Mouse (Mus musculus) embryonic facial prominence, embryonic 15.5 days (tissue): ENCODE measurements around the gene Mtr. TPM values are rescaled to one million over a fixed set of nuclear protein-coding genes. Genes with fewer than 3 reads are reported as not detected.

Experiments used
- ATAC-seq: fragments of 200-750 bp; cut with Nextera tagmentation; 2 replicates; pipeline ENCODE4 v1.8.0; 2017; ENCODE audit warnings: low read depth, moderate TSS enrichment; ENCODE audit not compliant: insufficient number of reproducible peaks, low FRiP score, low TSS enrichment
- H3K27ac ChIP-seq: fragments of 300-500 bp; sonication (generic); replicated peaks from 2 replicates; pipeline ENCODE4 v1.5.1; 2015; ENCODE audit warnings: mild to moderate bottlenecking, inconsistent platforms
- H3K27me3 ChIP-seq: fragments of 300-500 bp; sonication (generic); 2 replicates; pipeline ENCODE4 v1.6.1; 2015; ENCODE audit warnings: inconsistent platforms
- H3K36me3 ChIP-seq: fragments of 300-500 bp; sonication (generic); 2 replicates; pipeline ENCODE4 v1.6.1; 2015; ENCODE audit warnings: mild to moderate bottlenecking, inconsistent platforms
- H3K4me1 ChIP-seq: fragments of 300-500 bp; sonication (generic); 2 replicates; pipeline ENCODE4 v1.6.1; 2015; ENCODE audit warnings: inconsistent platforms
- H3K4me2 ChIP-seq: fragments of 300-500 bp; sonication (generic); replicated peaks from 2 replicates; pipeline ENCODE4 v1.6.1; 2015; ENCODE audit warnings: mild to moderate bottlenecking, inconsistent platforms
- H3K4me3 ChIP-seq: fragments of 300-500 bp; sonication (generic); replicated peaks from 2 replicates; pipeline ENCODE4 v1.5.1; 2015; ENCODE audit warnings: mild to moderate bottlenecking, inconsistent platforms
- H3K9ac ChIP-seq: fragments of 300-500 bp; sonication (generic); 2 replicates; pipeline ENCODE4 v1.6.1; 2015; ENCODE audit warnings: inconsistent platforms
- H3K9me3 ChIP-seq: fragments of 300-500 bp; sonication (generic); replicated peaks from 2 replicates; pipeline ENCODE4 v1.6.1; 2016; ENCODE audit warnings: inconsistent platforms
- WGBS: fragments of 180-500 bp; shearing (Covaris S2); methylation state at CpG from one replicate; pipeline ENCODE4 v1.1.7; 2015; 5-methylcytosine and 5-hydroxymethylcytosine counted together
- polyA plus RNA-seq: library from polyadenylated mRNA; unstranded; fragments of >200 nt; fragmentation: Nextera tagmentation; extraction: Ambion mirVana; gene quantifications from 2 replicates; pipeline ENCODE4 v1.2.1, GENCODE M21; 2015

The Mtr gene
- polyA plus RNA-seq, result 12.4 and 14.5 TPM in 2 replicates

DNA sequence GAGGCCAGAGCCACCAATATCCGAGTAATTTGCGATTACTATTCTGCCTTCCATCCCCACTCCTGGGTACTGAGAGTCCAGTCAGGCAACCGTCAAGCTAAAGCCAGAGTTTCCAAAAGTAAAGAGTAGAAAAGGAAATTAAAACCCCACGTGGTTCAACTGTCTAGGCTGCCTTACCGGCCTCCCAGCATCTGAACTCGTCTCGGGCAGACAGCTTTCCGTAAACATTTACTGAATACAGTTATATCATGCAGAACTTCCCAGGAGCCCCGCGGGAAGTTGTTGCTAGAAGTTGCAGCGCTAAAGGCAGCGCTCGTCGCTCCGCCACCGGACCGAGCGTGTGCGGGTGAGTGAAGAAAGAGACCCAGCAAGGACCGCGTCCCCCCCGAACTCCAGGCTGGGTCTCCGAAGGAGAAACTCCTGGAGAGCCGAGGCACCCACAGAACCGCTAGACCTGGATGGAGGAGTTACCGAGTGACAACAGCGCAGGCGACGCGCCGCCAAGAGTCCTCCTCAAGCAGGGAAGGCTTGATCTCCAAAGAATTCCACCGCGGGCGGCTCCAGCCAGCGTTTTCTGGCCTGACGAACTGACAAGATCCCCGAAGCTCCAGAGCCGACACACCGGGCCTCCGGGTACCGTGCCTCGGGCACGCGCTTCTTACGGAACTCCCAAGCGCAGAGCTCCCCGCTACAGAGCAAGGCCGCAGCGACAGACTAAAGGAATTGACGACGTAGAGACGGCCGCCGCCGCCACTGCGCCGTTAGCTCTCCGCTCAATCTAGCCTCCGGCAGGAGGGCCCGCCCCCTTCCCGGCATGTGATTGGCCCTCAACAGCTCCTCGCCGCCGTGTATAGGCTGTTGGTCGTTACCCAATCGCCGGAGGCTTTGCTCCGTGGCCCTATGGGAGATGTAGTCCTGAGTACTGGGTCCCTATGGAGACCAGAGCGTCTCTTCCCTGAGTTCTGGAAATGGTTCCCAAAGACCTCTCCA lies at the start of gene Mtr:
TSS of gene Mtr (minus strand) at position 723 of the 990 bp plus-strand sequence.
- under 1% methylated on average over 69 of the region's 69 CpGs for WGBS
- Histone ChIP-seq H3K4me1 (peaks cover 9% of the 10 kb centered on the region; the same call in 1 of the 2 replicates), H3K4me2 (peak within 1 kb of the TSS; percentile 56)

DNA sequence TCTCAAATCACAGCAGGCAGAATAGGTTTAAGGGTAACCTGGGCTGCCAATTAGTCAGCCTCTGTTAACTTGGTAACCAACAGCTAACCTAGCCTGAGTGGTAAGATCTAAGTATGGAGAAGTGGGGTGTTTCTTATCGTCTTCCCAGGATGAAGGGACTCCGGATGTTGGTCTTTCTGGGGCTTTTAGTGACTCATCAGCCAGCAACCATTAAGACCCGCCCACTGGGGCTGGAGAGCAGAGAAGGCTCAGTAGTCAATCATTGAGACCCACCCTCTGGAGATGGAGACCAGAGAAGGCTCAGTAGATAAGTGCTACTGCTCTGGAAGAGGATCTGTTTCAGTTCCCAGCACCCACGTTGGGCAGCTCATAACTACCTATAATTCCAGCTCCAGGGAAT lies 49.4 kb upstream of the Mtr start:
- no peak overlapping the region for H3K4me2 ChIP-seq
- ATAC-seq, result no peak
- no peak overlapping the region for H3K27ac ChIP-seq
- 67% methylated on average over 4 of the region's 4 CpGs for WGBS
- no peaks in the 10 kb centered on the region for H3K4me1 ChIP-seq
- H3K36me3 ChIP-seq, result no peaks in the 10 kb centered on the region
- H3K27me3 ChIP-seq, result no peaks in the 10 kb centered on the region
- H3K9ac ChIP-seq, result no peak overlapping the region
- H3K9me3 ChIP-seq, result no peaks in the 10 kb centered on the region
- H3K4me3 ChIP-seq, result no peak overlapping the region

More for the DNA sequence above, at the start of gene Mtr:
- Histone ChIP-seq H3K9me3 (no peaks in the 10 kb centered on the region), H3K36me3 (0 out of 2 replicates have a peak, but pooled peaks cover 4% of the 10 kb centered on the region), H3K27ac (peak within 1 kb of the TSS; percentile 93), H3K9ac (peak within 1 kb of the TSS; percentile 69), H3K27me3 (no peaks in the 10 kb centered on the region), H3K4me3 (peak within 1 kb of the TSS; percentile 67)
- peak; percentile 99 for ATAC-seq

DNA sequence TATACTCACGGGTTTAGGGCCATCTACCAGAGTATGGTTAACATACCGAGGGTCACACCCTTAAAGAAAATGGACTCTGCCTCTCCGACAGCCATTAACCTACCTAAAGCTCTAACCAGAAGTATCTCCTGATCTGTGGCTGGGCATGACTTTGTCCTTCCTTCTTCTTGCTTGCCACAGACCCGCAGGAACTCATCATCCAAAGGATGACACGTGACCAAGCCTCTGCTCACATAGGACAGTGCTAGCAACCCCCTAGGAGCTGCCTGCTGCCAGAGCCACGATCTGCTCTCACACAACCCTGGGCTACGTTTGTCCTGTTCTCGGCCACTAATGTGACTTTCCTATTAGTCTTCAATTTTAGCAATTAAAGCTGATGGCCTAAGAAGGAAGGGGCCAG lies 47.6 kb upstream of the Mtr start:
- 84% methylated on average over 8 of the region's 8 CpGs for WGBS
- H3K9ac ChIP-seq, result no peak overlapping the region
- no peak overlapping the region for H3K27ac ChIP-seq
- no peak overlapping the region for H3K4me3 ChIP-seq
- no peak overlapping the region for H3K4me2 ChIP-seq
- ATAC-seq, result no peak
- H3K9me3 ChIP-seq, result no peaks in the 10 kb centered on the region
- H3K36me3 ChIP-seq, result no peaks in the 10 kb centered on the region
- no peaks in the 10 kb centered on the region for H3K27me3 ChIP-seq
- no peaks in the 10 kb centered on the region for H3K4me1 ChIP-seq

DNA sequence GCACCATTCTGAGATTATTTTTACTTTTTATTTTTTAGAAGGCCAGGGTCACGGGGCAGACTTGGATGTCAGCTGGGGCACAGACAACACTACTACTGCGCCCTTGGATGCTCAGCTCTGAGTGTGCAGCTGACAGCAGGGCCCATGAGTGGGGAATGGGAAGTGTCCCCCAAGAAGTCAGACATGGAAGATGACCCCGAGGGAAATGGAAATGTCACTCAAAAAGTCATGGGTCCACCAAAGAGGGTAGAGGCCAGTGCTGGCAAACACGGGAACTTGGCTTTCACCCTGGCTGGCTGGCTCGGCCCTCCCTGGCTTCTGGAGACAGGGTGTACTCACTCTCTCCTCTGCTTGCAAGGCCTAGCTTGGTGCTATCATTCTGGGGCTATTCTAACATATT lies 47.1 kb upstream of the Mtr start:
- H3K9me3 ChIP-seq, result no peaks in the 10 kb centered on the region
- no peak overlapping the region for H3K27ac ChIP-seq
- no peaks in the 10 kb centered on the region for H3K4me1 ChIP-seq
- H3K4me2 ChIP-seq, result no peak overlapping the region
- WGBS, result 83% methylated on average over 5 of the region's 5 CpGs
- ATAC-seq, result no peak
- H3K27me3 ChIP-seq, result no peaks in the 10 kb centered on the region
- no peak overlapping the region for H3K4me3 ChIP-seq
- no peak overlapping the region for H3K9ac ChIP-seq
- no peaks in the 10 kb centered on the region for H3K36me3 ChIP-seq

DNA sequence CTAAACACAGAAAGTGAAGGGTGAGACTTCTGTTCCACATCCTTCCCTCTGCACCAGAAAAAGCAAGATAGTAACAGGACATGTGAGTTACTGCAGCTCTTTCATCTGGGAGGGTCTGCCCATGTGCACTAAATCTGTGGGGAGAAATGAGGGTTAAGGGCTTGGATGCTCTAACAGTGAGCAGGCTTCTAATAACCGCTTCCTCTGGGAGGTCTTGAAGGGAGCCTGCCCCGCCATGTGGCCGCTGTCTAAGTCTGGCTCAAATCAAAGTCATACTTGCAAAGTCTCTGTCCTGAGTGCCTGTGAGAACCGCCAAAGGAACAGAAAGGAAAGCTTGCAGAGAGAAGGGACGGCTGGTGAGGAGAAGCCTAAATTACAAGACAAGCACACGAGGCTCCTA lies 39.9 kb upstream of the Mtr start:
- ATAC-seq, result no peak

DNA sequence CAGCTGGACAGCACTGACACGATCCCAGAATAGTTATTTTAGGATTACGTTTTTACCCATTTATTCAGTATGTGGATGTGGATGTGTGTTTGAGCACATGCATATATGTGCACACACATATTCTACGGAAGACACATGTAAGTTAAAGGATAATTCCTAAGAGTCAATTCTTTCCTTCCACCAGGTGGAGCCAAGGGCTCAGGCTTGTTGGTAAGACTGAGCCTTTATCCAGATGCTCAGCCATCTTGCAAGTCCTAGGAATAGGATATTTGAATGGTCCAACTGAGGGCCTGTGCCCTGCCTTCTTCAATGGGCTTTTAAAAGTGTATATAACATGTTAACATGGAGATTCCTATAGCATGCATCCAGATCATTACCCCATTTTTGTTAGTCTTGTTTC lies 38.8 kb upstream of the Mtr start:
- 80% methylated on average over 3 of the region's 3 CpGs for WGBS
- ATAC-seq, result no peak

More for the DNA sequence above, 39.9 kb upstream of the Mtr start:
- no peaks in the 10 kb centered on the region for H3K36me3 ChIP-seq
- WGBS, result 43% methylated on average over 6 of the region's 6 CpGs
- no peak overlapping the region for H3K4me2 ChIP-seq
- H3K9ac ChIP-seq, result no peak overlapping the region
- H3K27me3 ChIP-seq, result no peaks in the 10 kb centered on the region
- no peaks in the 10 kb centered on the region for H3K9me3 ChIP-seq
- H3K4me3 ChIP-seq, result no peak overlapping the region
- no peak overlapping the region for H3K27ac ChIP-seq
- H3K4me1 ChIP-seq, result no peaks in the 10 kb centered on the region

DNA sequence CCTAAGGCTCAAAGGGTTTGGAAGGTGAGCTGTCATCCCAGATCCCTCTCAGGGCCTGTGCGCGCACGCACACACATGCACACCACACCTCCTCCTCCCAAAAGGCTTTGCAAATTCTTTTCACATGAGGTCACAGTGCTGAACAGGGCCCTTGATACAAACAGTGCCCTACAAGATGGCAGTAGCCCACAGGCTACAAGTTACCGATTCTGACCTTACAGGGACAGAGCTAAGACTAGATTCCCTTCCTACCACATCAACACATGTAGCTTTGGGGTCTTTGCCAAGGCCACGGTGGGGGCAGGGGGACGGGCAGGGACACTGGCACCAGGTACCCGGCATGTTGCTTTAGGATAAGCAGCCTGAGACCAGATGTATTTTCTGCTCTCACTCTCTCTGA lies 35.9 kb upstream of the Mtr start:
- H3K9me3 ChIP-seq, result no peaks in the 10 kb centered on the region
- H3K27ac ChIP-seq, result no peak overlapping the region
- H3K27me3 ChIP-seq, result no peaks in the 10 kb centered on the region
- H3K4me2 ChIP-seq, result no peak overlapping the region
- no peaks in the 10 kb centered on the region for H3K36me3 ChIP-seq
- WGBS, result 52% methylated on average over 7 of the region's 7 CpGs
- H3K9ac ChIP-seq, result no peak overlapping the region
- no peak overlapping the region for H3K4me3 ChIP-seq
- no peak for ATAC-seq
- H3K4me1 ChIP-seq, result no peaks in the 10 kb centered on the region

More for the DNA sequence above, 38.8 kb upstream of the Mtr start:
- Histone ChIP-seq H3K4me2 (no peak overlapping the region), H3K27me3 (no peaks in the 10 kb centered on the region), H3K27ac (no peak overlapping the region), H3K36me3 (no peaks in the 10 kb centered on the region), H3K9ac (no peak overlapping the region), H3K4me3 (no peak overlapping the region), H3K9me3 (no peaks in the 10 kb centered on the region), H3K4me1 (no peaks in the 10 kb centered on the region)

DNA sequence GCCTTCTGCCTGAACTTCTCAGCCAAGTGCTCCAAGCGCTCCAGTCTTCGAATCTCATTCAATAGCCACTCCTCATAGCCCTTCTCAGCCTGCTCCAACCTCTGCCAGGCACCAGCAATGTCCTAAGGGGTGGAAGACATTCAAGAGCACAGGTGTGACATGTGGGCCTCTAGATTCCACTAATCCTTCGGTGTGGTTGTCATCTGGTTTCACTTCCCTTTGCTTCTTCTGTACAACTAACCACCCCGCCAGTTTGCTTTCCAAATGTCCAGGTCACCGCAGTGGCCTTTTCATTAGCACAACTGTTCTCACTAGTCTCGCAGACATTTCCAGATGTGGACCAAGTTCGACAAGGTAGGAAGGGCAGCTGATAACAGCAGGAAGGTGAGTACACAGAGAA lies 32.8 kb upstream of the Mtr start:
- H3K27ac ChIP-seq, result no peak overlapping the region

DNA sequence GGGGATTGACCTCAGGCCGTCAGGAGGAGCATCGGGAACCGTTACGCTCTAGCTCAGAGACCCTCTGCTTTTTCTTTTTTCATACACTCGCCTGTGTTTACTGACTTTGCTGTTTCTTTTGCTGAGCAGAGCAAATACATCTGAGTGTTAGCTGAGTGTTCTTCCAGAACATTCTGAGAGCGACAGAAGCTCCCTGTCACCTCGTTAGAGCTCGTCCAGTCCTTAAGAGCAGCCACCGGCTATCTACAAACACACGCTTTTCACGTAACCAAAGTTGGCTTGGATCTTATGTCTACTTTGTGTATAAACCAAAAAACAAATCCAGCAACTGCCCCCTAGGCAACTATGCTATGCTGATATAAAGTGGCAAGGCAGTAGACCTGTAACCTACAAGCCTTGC lies 26.6 kb upstream of the Mtr start:
- Histone ChIP-seq H3K27ac (no peak overlapping the region), H3K4me3 (no peak overlapping the region), H3K9me3 (no peaks in the 10 kb centered on the region), H3K4me1 (no peaks in the 10 kb centered on the region), H3K9ac (no peak overlapping the region), H3K4me2 (no peak overlapping the region), H3K36me3 (no peaks in the 10 kb centered on the region), H3K27me3 (no peaks in the 10 kb centered on the region)
- no peak for ATAC-seq
- 88% methylated on average over 11 of the region's 11 CpGs for WGBS

More for the DNA sequence above, 32.8 kb upstream of the Mtr start:
- Histone ChIP-seq H3K36me3 (no peaks in the 10 kb centered on the region), H3K9ac (no peak overlapping the region), H3K4me1 (no peaks in the 10 kb centered on the region), H3K4me3 (no peak overlapping the region), H3K4me2 (no peak overlapping the region), H3K27me3 (no peaks in the 10 kb centered on the region), H3K9me3 (no peaks in the 10 kb centered on the region)
- no peak for ATAC-seq
- WGBS, result 84% methylated on average over 7 of the region's 7 CpGs

DNA sequence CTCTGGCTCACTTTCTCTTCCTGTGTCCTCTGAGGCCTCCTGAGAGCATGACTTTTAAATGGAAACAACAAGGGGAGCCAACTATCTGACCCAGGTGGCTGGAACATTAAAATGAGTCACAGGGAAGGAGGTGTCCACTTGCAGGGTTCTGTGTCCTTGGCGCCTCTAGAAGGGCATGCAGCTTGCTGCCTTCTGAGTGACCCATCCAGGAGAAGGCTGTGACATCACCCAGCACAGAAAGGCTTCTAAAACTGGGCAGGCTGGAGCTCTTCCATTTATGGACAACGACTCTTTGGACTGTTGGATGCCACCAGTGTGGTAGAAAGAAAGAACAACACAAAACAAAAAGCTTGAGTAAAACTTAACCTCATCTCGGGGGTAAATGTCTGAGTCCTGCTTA lies 25.9 kb upstream of the Mtr start:
- ATAC-seq, result no peak

DNA sequence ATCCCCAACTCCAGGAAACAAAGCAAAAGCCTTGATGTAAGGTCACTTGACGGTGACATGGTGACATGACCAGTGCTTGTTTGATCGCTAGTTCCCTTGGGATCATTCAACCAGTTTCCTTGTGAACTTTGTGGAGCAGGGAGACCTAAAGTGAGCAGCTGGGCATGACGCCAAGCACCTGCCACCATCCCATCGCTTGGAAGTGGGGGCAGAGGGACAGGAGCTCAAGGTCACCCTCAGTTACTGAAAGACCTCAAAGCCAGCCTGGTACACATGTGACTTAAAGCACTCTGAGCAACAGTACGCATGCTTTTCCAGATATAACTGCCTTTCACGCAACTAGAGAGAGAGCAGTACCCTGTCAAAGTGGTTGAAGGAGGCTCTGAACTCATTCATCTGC lies 16.8 kb upstream of the Mtr start:
- Histone ChIP-seq H3K4me3 (no peak overlapping the region), H3K36me3 (no peaks in the 10 kb centered on the region), H3K4me1 (no peaks in the 10 kb centered on the region), H3K27ac (no peak overlapping the region), H3K9me3 (no peaks in the 10 kb centered on the region), H3K9ac (no peak overlapping the region), H3K4me2 (no peak overlapping the region), H3K27me3 (no peaks in the 10 kb centered on the region)
- ATAC-seq, result no peak
- WGBS, result 75% methylated on average over 6 of the region's 6 CpGs

More for the DNA sequence above, 25.9 kb upstream of the Mtr start:
- no peak overlapping the region for H3K27ac ChIP-seq
- no peak overlapping the region for H3K4me3 ChIP-seq
- no peak overlapping the region for H3K4me2 ChIP-seq
- no peaks in the 10 kb centered on the region for H3K36me3 ChIP-seq
- WGBS, result 86% methylated on average over 3 of the region's 3 CpGs
- no peak overlapping the region for H3K9ac ChIP-seq
- no peaks in the 10 kb centered on the region for H3K9me3 ChIP-seq
- no peaks in the 10 kb centered on the region for H3K27me3 ChIP-seq
- no peaks in the 10 kb centered on the region for H3K4me1 ChIP-seq
